Mouse (Mus musculus) ES-Bruce4 (cell line): ENCODE data around the gene Sft2d2.

Source experiments
- CTCF ChIP-seq: IDR thresholded peaks from one replicate; pipeline ENCODE4 v1.8.1; 2011; ENCODE audit warnings: low read depth, low read length
- POLR2A ChIP-seq: IDR thresholded peaks from one replicate; pipeline ENCODE4 v1.8.1; 2011; ENCODE audit warnings: low read length; ENCODE audit not compliant: insufficient read depth

GRCm38 (mm10) chr1:165183400-165183799 lies 10.8 kb downstream of the Sft2d2 start:
- no peak for TF ChIP-seq CTCF
- no peak for TF ChIP-seq POLR2A
